Mouse (Mus musculus) stomach, postnatal 0 days (tissue): ENCODE measurements at regions not wholly inside any gene's neighbourhood (a gene's known extent, or its start where the extent isn't known, plus 50 kb on each side); places are given as distances from the start of the nearest gene placed in this dataset.

Experiments
- CTCF ChIP-seq: IDR thresholded peaks from 2 replicates; pipeline ENCODE4 v1.5.1; 2016; ENCODE audit warnings: antibody characterized with exemption, low read depth, mild to moderate bottlenecking, moderate library complexity
- EP300 ChIP-seq: optimal IDR thresholded peaks from 2 replicates; pipeline ENCODE3; 2016; ENCODE audit warnings: antibody characterized with exemption

GRCm38 (mm10) chr12:10256385-10256784, 113.4 kb upstream of the Nt5c1b start:
- TF ChIP-seq CTCF: no peak
- TF ChIP-seq EP300: no peak
